Comparison of ENCODE assay signal across 8 mouse cellular contexts in genomic region chr11:77372196-77372904, GRCm38 (mm10).
DNase-seq lines count a peak whose midpoint lies in the region; ATAC-seq and TF ChIP-seq lines count a peak whose summit lies in the region.

No protein-coding gene starts in this region.

- H3K27ac ChIP-seq in stomach, embryonic 16.5 days (ENCODE audit: low read length) = peak overlapping the region; percentile 57; the same call in 1 of the 2 replicates
- H3K27ac ChIP-seq in stomach, postnatal 0 days (replicated peaks) = no peak overlapping the region
- peak overlapping the region; percentile 68 for H3K27ac ChIP-seq in macrophage
- H3K27ac ChIP-seq in hindbrain, embryonic 16.5 days (ENCODE audit: low read depth, low read length) = no peak overlapping the region

- H3K4me2 ChIP-seq in stomach, embryonic 16.5 days (ENCODE audit: low read depth, low read length) = no peak overlapping the region
- H3K4me2 ChIP-seq in stomach, postnatal 0 days (replicated peaks; ENCODE audit: low read depth) = no peak overlapping the region
- H3K4me2 ChIP-seq in hindbrain, embryonic 16.5 days (ENCODE audit: low read length) = no peak overlapping the region

- no peak overlapping the region for H3K9ac ChIP-seq in stomach, embryonic 16.5 days (ENCODE audit: low read length)
- H3K9ac ChIP-seq in stomach, postnatal 0 days (ENCODE audit: low read length) = no peak overlapping the region
- no peak overlapping the region for H3K9ac ChIP-seq in hindbrain, embryonic 16.5 days (ENCODE audit: low read depth, low read length)

- WGBS in stomach, embryonic 16.5 days = 41% methylated on average over 8 of the region's 8 CpGs
- 42% methylated on average over 8 of the region's 8 CpGs for WGBS in stomach, postnatal 0 days
- WGBS in macrophage (ENCODE audit: missing documents) = 0% methylated on average over 8 of the region's 8 CpGs
- WGBS in hindbrain, embryonic 16.5 days = 68% methylated on average over 8 of the region's 8 CpGs

- DNase-seq in stomach, postnatal 0 days (ENCODE audit: low spot score) = no peak
- peak; percentile 40 for DNase-seq in fibroblast of lung, adult 2 months (ENCODE audit: low read depth)
- DNase-seq in induced T-regulatory cell, adult 2 months (ENCODE audit: low read depth) = peak; percentile 62
- DNase-seq in cerebellum, postnatal 36 days = no peak
- no peak for DNase-seq in left cerebral cortex, adult 18-20 months (ENCODE audit: low spot score in 2 of 2)

- H3K79me2 ChIP-seq in macrophage (ENCODE audit: inconsistent target) = peaks cover 81% of the 10 kb centered on the region

- peaks cover 15% of the 10 kb centered on the region for H3K4me1 ChIP-seq in stomach, embryonic 16.5 days (ENCODE audit: control insufficient read depth, insufficient read depth, low read length)
- H3K4me1 ChIP-seq in stomach, postnatal 0 days (replicated peaks; ENCODE audit: control insufficient read depth, insufficient read depth) = peaks cover 2% of the 10 kb centered on the region; the same call in 1 of the 2 replicates
- no peaks in the 10 kb centered on the region; the same call in 1 of the 2 replicates for H3K4me1 ChIP-seq in hindbrain, embryonic 16.5 days (ENCODE audit: control insufficient read depth, insufficient read depth, low read depth, low read length)

- ATAC-seq in stomach, embryonic 16.5 days (ENCODE audit: insufficient read depth, low FRiP score) = no peak
- ATAC-seq in stomach, postnatal 0 days (ENCODE audit: low FRiP score, low TSS enrichment) = no peak
- ATAC-seq in hindbrain, embryonic 16.5 days = no peak

- H3K4me3 ChIP-seq in stomach, embryonic 16.5 days (replicated peaks; ENCODE audit: low read length) = no peak overlapping the region
- H3K4me3 ChIP-seq in stomach, postnatal 0 days (ENCODE audit: low read depth, low read length) = no peak overlapping the region
- peak overlapping the region; percentile 20 for H3K4me3 ChIP-seq in macrophage (ENCODE audit: inconsistent target)
- no peak overlapping the region for H3K4me3 ChIP-seq in hindbrain, embryonic 16.5 days (ENCODE audit: low read length)

- no peak for TF ChIP-seq CTCF in stomach, postnatal 0 days (IDR thresholded peaks at IDR 0.05; ENCODE audit: low read depth)

- TF ChIP-seq EP300 in stomach, postnatal 0 days (optimal IDR thresholded peaks at IDR 0.05) = no peak

- no peaks in the 10 kb centered on the region for H3K36me3 ChIP-seq in stomach, embryonic 16.5 days (ENCODE audit: control insufficient read depth, insufficient read depth, low read length)
- no peaks in the 10 kb centered on the region for H3K36me3 ChIP-seq in stomach, postnatal 0 days (ENCODE audit: control insufficient read depth, insufficient read depth, low read length)
- H3K36me3 ChIP-seq in macrophage (ENCODE audit: inconsistent target) = no peaks in the 10 kb centered on the region
- no peaks in the 10 kb centered on the region for H3K36me3 ChIP-seq in hindbrain, embryonic 16.5 days (ENCODE audit: control insufficient read depth, insufficient read depth, low read length)

- no peaks in the 10 kb centered on the region for H3K9me3 ChIP-seq in stomach, embryonic 16.5 days (replicated peaks; ENCODE audit: control insufficient read depth, low read length)
- H3K9me3 ChIP-seq in stomach, postnatal 0 days (ENCODE audit: control insufficient read depth, low read length) = no peaks in the 10 kb centered on the region
- H3K9me3 ChIP-seq in hindbrain, embryonic 16.5 days (ENCODE audit: control insufficient read depth, low read length) = no peaks in the 10 kb centered on the region

- H3K27me3 ChIP-seq in stomach, embryonic 16.5 days (ENCODE audit: control insufficient read depth, insufficient read depth, low read length) = no peaks in the 10 kb centered on the region
- no peaks in the 10 kb centered on the region for H3K27me3 ChIP-seq in stomach, postnatal 0 days (ENCODE audit: control insufficient read depth, insufficient read depth, low read length)
- H3K27me3 ChIP-seq in hindbrain, embryonic 16.5 days (replicated peaks; ENCODE audit: control insufficient read depth, insufficient read depth, low read length) = no peaks in the 10 kb centered on the region

Comparison
In these comparisons a context has a peak if more than half of its experiments do, and no peak if none do; other contexts are left out.
1. H3K27ac ChIP-seq: peak in stomach, embryonic 16.5 days (single experiment) and macrophage (single experiment); none in stomach, postnatal 0 days (single experiment) and hindbrain, embryonic 16.5 days (single experiment).
2. DNase-seq: peak in fibroblast of lung, adult 2 months (single experiment) and induced T-regulatory cell, adult 2 months (single experiment); none in stomach, postnatal 0 days (single experiment), cerebellum, postnatal 36 days (0 of 2) and left cerebral cortex, adult 18-20 months (0 of 2).